Mouse (Mus musculus) urinary bladder, adult 2 months (tissue): ENCODE measurements around the gene Chka. TPM values are rescaled to one million over a fixed set of nuclear protein-coding genes. Genes with fewer than 3 reads are reported as not detected.

ENCODE experiments used
- DNase-seq: peaks from one replicate; pipeline ENCODE4 v3.0.0; 2022; ENCODE audit warnings: low spot score
- polyA plus RNA-seq: library from polyadenylated mRNA; depleted of rRNA; stranded (reverse); fragments of >200 nt; gene quantifications from 2 replicates; pipeline ENCODE4 v1.2.3, GENCODE M21; 2012

Chka gene
- polyA plus RNA-seq, 1 experiment, result 63.0 TPM

- DNase-seq, result peak; percentile 13
Observed at GRCm38 (mm10) chr19:3846676-3847604, 4.6 kb upstream of the Chka start.

GRCm38 (mm10) chr19:3847711-3848110, 3.9 kb upstream of the Chka start:
- DNase-seq, result peak; percentile 3

GRCm38 (mm10) chr19:3848207-3848808, 3.3 kb upstream of the Chka start:
- peak; percentile 3 for DNase-seq

- no peak for DNase-seq
Observed at GRCm38 (mm10) chr19:3849251-3849650, 2.3 kb upstream of the Chka start.

- DNase-seq, result peak; percentile 10
Observed at GRCm38 (mm10) chr19:3850076-3850475, 1.5 kb upstream of the Chka start.

- DNase-seq, result peak; percentile 31
Observed at GRCm38 (mm10) chr19:3850847-3851469, 615 bp upstream of the Chka start.

GRCm38 (mm10) chr19:3851979-3852681, 557 bp downstream of the Chka start:
- DNase-seq, result peak; percentile 52

GRCm38 (mm10) chr19:3853121-3853520, 1.5 kb downstream of the Chka start:
- peak; percentile 16 for DNase-seq

- no peak for DNase-seq
Observed at GRCm38 (mm10) chr19:3853891-3854290, 2.3 kb downstream of the Chka start.

- no peak for DNase-seq
Observed at GRCm38 (mm10) chr19:3855091-3855490, 3.5 kb downstream of the Chka start.

- DNase-seq, result no peak
Observed at GRCm38 (mm10) chr19:3855601-3856000, 4.0 kb downstream of the Chka start.

- DNase-seq, result no peak
Observed at GRCm38 (mm10) chr19:3857220-3857619, 5.6 kb downstream of the Chka start.

GRCm38 (mm10) chr19:3862713-3863112, 11.1 kb downstream of the Chka start:
- no peak for DNase-seq

- no peak for DNase-seq
Observed at GRCm38 (mm10) chr19:3864960-3865359, 13.4 kb downstream of the Chka start.

GRCm38 (mm10) chr19:3868290-3868689, 16.7 kb downstream of the Chka start:
- DNase-seq, result no peak

GRCm38 (mm10) chr19:3871468-3871867, 19.9 kb downstream of the Chka start:
- DNase-seq, result no peak

GRCm38 (mm10) chr19:3872373-3872772, 20.8 kb downstream of the Chka start:
- no peak for DNase-seq

GRCm38 (mm10) chr19:3875045-3875444, 23.5 kb downstream of the Chka start:
- DNase-seq, result no peak

GRCm38 (mm10) chr19:3880054-3880848, 28.7 kb downstream of the Chka start:
- DNase-seq, result no peak

GRCm38 (mm10) chr19:3882214-3882613, 30.6 kb downstream of the Chka start:
- no peak for DNase-seq

- no peak for DNase-seq
Observed at GRCm38 (mm10) chr19:3884325-3884990, 32.9 kb downstream of the Chka start.
